Mouse (Mus musculus) erythroblast, embryonic 14.5 days (primary cell): ENCODE results near the gene Gtf3c1.

ENCODE experiments used
- GATA1 ChIP-seq: IDR thresholded peaks from 2 replicates; pipeline ENCODE4 v1.6.1; 2012; ENCODE audit warnings: low read length, inconsistent platforms, mixed read lengths
- TAL1 ChIP-seq: IDR thresholded peaks from 3 replicates; pipeline ENCODE4 v1.6.1; 2012; ENCODE audit warnings: low read length, inconsistent platforms, mixed read lengths

DNA sequence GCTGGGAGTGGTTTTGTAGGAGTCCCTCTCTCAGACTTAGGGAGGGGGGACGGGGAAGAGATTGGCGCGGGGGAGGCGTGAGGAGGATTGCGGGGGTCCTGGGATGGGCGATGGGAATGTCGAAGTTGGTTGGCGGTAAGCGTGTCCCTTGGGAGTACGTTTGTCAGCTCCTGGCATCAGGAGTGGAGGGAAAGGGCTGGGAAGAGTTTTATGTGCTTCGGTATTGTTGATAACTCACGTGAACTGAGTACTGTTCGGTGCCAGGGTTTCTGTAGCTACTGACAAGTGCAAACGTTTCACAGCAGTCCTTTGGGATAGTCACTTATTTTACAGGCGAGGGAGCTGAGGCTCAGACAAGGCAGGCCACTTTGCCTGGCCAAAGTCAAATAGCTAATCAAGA lies 520 bp upstream of the Gtf3c1 start:
- TF ChIP-seq GATA1, result no peak
- no peak for TF ChIP-seq TAL1
